Mouse (Mus musculus): ENCODE results near the gene Usp37. TPM values are rescaled to one million over a fixed set of nuclear protein-coding genes. Genes with fewer than 3 reads are reported as not detected.

The Usp37 gene
- polyA plus RNA-seq, 2 experiments = 4.4 to 11.4 TPM

- Histone ChIP-seq H3K4me3 (ENCODE audit: insufficient read depth in 1 of 2, low read depth in 2 of 2, low read length in 2 of 2) (peak overlapping the region; percentile 17 to 98; a peak in 3 of 4 replicates), H3K9me3 (ENCODE audit: control insufficient read depth, low read length) (no peaks in the 10 kb centered on the region), H3K4me1 (replicated peaks; ENCODE audit: control insufficient read depth in 2 of 2, insufficient read depth in 2 of 2, low read length in 1 of 2) (peaks cover 20 to 21% of the 10 kb centered on the region in 2 experiments), H3K4me2 (ENCODE audit: low read depth) (peak overlapping the region; percentile 94), H3K27ac (no peak overlapping the region; the same call in 1 of the 2 replicates), H3K36me3 (replicated peaks; ENCODE audit: control insufficient read depth, insufficient read depth, low read depth) (peaks cover 12% of the 10 kb centered on the region), H3K9ac (replicated peaks) (peak overlapping the region; percentile 96), H3K27me3 (ENCODE audit: control insufficient read depth, insufficient read depth, low read length) (no peaks in the 10 kb centered on the region)
- no peak for ATAC-seq (ENCODE audit: insufficient read depth)
- 72% methylated on average over 2 of the region's 2 CpGs for WGBS (ENCODE audit: insufficient replicate concordance)
- TF ChIP-seq EP300 (IDR thresholded peaks at IDR 0.05; ENCODE audit: low read depth) (no peak), CTCF (IDR thresholded peaks at IDR 0.05; ENCODE audit: low read depth) (no peak)
- no peak for DNase-seq (ENCODE audit: low read depth in 3 of 3, low spot score in 3 of 3)
Measured at GRCm38 (mm10) chr1:74507780-74508179, 36.3 kb downstream of the Usp37 start.

DNA sequence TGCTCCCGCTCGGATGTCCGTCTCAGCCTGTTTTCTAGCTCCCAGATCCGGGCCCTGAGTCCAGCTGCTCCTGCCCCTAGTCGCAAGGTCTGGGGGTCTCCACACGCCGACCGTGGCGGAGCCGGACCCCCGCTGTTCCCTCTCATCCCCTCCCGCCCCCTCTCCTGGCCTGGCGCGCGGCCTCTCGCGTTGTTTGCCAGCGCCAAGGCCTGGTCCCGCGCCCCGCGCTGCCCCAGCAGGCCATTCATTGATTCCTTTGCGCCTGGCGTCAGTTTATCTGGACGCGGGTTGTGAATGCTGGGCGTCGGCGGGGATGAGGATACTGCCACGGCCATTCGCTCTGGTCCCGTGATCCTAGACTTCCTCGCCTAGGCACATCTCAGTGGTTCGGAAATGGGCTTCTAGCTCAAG lies 37.6 kb downstream of the Usp37 start:
- under 1% methylated on average over 34 of the region's 34 CpGs for WGBS (ENCODE audit: insufficient replicate concordance)

DNA sequence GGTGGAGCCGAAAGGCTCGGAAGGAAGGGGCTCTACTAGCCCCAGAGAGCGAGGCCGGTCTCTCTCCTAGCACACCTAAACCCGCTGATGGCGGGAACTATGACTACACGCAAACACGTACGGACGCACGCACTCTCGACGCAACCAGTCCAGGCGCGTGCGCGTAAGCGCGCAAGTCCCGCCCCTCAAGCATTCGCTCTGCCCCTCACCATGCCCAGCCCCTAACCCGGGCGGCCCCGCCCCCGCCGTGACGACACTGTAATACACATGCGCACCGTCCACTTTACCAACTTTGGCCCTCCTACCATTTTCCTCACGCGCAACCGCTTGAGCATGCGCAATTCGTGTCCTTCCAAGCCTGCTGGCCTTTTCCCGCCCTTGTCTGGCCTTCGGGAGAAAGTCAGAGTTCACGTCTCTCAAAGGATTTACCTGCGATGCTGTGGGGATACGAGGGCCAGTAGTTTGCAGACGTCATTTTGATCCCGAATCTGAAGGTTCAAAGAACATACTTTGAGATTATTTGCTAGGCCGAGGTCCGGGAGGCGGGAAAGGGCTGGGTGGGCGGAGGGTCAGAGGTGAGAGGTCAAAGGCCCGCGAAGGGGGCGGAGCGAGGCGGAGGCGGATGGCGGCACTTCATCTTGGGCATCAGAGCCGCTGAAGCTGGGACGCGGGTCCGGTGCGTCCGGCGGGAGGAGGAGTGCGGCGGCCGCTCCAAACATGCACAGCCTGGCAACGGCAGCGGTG lies 38.2 kb downstream of the Usp37 start, which contains the start of gene Cnot9:
TSS of gene Cnot9 (plus strand) at position 338 of the 744 bp plus-strand sequence.
- H3K27me3 ChIP-seq (ENCODE audit: control insufficient read depth, insufficient read depth, low read length) = no peaks in the 10 kb centered on the region
- H3K4me1 ChIP-seq (replicated peaks; ENCODE audit: control insufficient read depth in 2 of 2, insufficient read depth in 2 of 2, low read length in 1 of 2) = peaks cover 19 to 21% of the 10 kb centered on the region in 2 experiments
- peak within 1 kb of the TSS; percentile 91 to 98 for H3K4me3 ChIP-seq (ENCODE audit: insufficient read depth in 1 of 2, low read depth in 2 of 2, low read length in 2 of 2)
- under 1% methylated on average over 61 of the region's 64 CpGs for WGBS (ENCODE audit: insufficient replicate concordance)
- peak within 1 kb of the TSS; percentile 94 for H3K4me2 ChIP-seq (ENCODE audit: low read depth)
- H3K9ac ChIP-seq (replicated peaks) = peak within 1 kb of the TSS; percentile 96
- H3K9me3 ChIP-seq (ENCODE audit: control insufficient read depth, low read length) = no peaks in the 10 kb centered on the region
- DNase-seq (ENCODE audit: low read depth in 3 of 3, low spot score in 3 of 3) = peak; percentile 97 to 98 (median 97)
- TF ChIP-seq EP300 (IDR thresholded peaks at IDR 0.05; ENCODE audit: low read depth) (no peak), CTCF (IDR thresholded peaks at IDR 0.05; ENCODE audit: low read depth) (no peak)
- H3K27ac ChIP-seq = peak within 1 kb of the TSS; percentile 87
- peak; percentile 96 for ATAC-seq (ENCODE audit: insufficient read depth)
- H3K36me3 ChIP-seq (replicated peaks; ENCODE audit: control insufficient read depth, insufficient read depth, low read depth) = 0 out of 2 replicates have a peak, but pooled peaks cover 6% of the 10 kb centered on the region

More for the DNA sequence above, 37.6 kb downstream of the Usp37 start:
- Histone ChIP-seq H3K4me2 (ENCODE audit: low read depth) (peak overlapping the region; percentile 94), H3K27ac (peak overlapping the region; percentile 87), H3K9ac (replicated peaks) (peak overlapping the region; percentile 96), H3K4me3 (ENCODE audit: insufficient read depth in 1 of 2, low read depth in 2 of 2, low read length in 2 of 2) (peak overlapping the region; percentile 79 to 98), H3K4me1 (replicated peaks; ENCODE audit: control insufficient read depth in 2 of 2, insufficient read depth in 2 of 2, low read length in 1 of 2) (peaks cover 20 to 21% of the 10 kb centered on the region in 2 experiments), H3K36me3 (replicated peaks; ENCODE audit: control insufficient read depth, insufficient read depth, low read depth) (peaks cover 6% of the 10 kb centered on the region; the same call in 1 of the 2 replicates), H3K9me3 (ENCODE audit: control insufficient read depth, low read length) (no peaks in the 10 kb centered on the region), H3K27me3 (ENCODE audit: control insufficient read depth, insufficient read depth, low read length) (no peaks in the 10 kb centered on the region)
- DNase-seq (ENCODE audit: low read depth in 3 of 3, low spot score in 3 of 3) = peak; percentile 52 to 63 (median 57)
- peak; percentile 27 for ATAC-seq (ENCODE audit: insufficient read depth)
- TF ChIP-seq EP300 (IDR thresholded peaks at IDR 0.05; ENCODE audit: low read depth) (no peak), CTCF (IDR thresholded peaks at IDR 0.05; ENCODE audit: low read depth) (no peak; the same call in 1 of the 2 replicates)

DNA sequence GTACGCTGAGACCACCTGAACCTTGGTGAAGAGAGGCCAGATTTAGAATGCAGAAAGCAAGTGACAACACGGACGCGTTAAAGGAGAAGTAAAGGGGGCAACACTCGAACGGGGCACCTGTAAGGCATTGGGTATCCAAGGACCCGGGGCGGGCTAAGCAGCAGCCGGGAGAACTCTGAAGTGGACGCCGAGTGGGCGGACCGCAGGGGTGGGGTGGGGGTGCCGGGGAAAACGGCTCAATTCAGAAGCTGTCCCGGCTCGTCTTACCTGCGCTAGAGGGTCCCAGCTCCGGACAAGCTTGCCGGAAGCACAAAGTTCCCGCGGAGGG lies 38.7 kb downstream of the Usp37 start:
- Histone ChIP-seq H3K27ac (peak overlapping the region; percentile 34), H3K4me3 (ENCODE audit: insufficient read depth in 1 of 2, low read depth in 2 of 2, low read length in 2 of 2) (peak overlapping the region; percentile 84 to 91), H3K27me3 (ENCODE audit: control insufficient read depth, insufficient read depth, low read length) (no peaks in the 10 kb centered on the region), H3K4me2 (ENCODE audit: low read depth) (peak overlapping the region; percentile 94), H3K9ac (replicated peaks) (peak overlapping the region; percentile 82), H3K4me1 (replicated peaks; ENCODE audit: control insufficient read depth in 2 of 2, insufficient read depth in 2 of 2, low read length in 1 of 2) (peaks cover 19 to 21% of the 10 kb centered on the region in 2 experiments), H3K9me3 (ENCODE audit: control insufficient read depth, low read length) (no peaks in the 10 kb centered on the region), H3K36me3 (replicated peaks; ENCODE audit: control insufficient read depth, insufficient read depth, low read depth) (0 out of 2 replicates have a peak, but pooled peaks cover 6% of the 10 kb centered on the region)
- no peak for TF ChIP-seq CTCF (IDR thresholded peaks at IDR 0.05; ENCODE audit: low read depth)
- TF ChIP-seq EP300 (IDR thresholded peaks at IDR 0.05; ENCODE audit: low read depth) = no peak
- DNase-seq (ENCODE audit: low read depth in 3 of 3, low spot score in 3 of 3) (no peak), ATAC-seq (ENCODE audit: insufficient read depth) (peak; percentile 54)
- under 1% methylated on average over 22 of the region's 22 CpGs for WGBS (ENCODE audit: insufficient replicate concordance)

GRCm38 (mm10) chr1:74501106-74501505 lies 43.0 kb downstream of the Usp37 start:
- no peak for TF ChIP-seq EP300 (IDR thresholded peaks at IDR 0.05; ENCODE audit: low read depth)
- Histone ChIP-seq H3K27me3 (ENCODE audit: control insufficient read depth, insufficient read depth, low read length) (no peaks in the 10 kb centered on the region), H3K27ac (no peak overlapping the region), H3K9ac (replicated peaks) (no peak overlapping the region), H3K36me3 (replicated peaks; ENCODE audit: control insufficient read depth, insufficient read depth, low read depth) (peaks cover 2% of the 10 kb centered on the region), H3K4me1 (replicated peaks; ENCODE audit: control insufficient read depth in 2 of 2, insufficient read depth in 2 of 2, low read length in 1 of 2) (peaks cover 2 to 9% of the 10 kb centered on the region in 2 experiments), H3K9me3 (ENCODE audit: control insufficient read depth, low read length) (no peaks in the 10 kb centered on the region), H3K4me2 (ENCODE audit: low read depth) (no peak overlapping the region), H3K4me3 (ENCODE audit: insufficient read depth in 1 of 2, low read depth in 2 of 2, low read length in 2 of 2) (no peak overlapping the region)
- ATAC-seq (ENCODE audit: insufficient read depth) (no peak), DNase-seq (ENCODE audit: low read depth in 3 of 3, low spot score in 3 of 3) (no peak)
- 67% methylated on average over 1 of the region's 1 CpGs for WGBS (ENCODE audit: insufficient replicate concordance)

All from liver, embryonic 14.5 days (tissue).